Mouse (Mus musculus): ENCODE measurements around the gene Cd4.

Gene Cd4

GRCm38 (mm10) chr6:124887986-124888385 lies at the start of gene Cd4:
Cd4 (minus strand) TSS chr6:124888221.
- DNase-seq, result no peak

DNA sequence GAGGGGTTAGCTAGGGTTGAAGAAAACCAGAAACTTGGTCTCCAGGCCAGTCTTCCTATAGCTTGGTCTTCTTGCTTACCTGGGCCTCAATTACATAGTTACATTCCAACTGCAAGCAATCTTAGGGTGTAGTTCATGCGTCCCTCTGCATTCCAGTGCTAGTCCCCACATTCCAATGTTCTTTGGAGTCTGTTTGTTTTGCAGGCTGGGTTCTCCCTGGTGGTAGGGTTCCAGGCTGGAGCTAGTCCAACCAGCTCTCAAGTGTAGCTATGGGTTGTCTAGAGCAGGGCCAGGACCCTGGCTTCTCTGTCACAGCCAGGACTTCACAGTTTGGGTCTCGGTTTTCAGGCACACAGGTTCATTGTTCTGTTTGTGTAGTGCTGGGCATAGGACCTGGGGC lies 49.5 kb upstream of the Cd4 start:
- no peak for DNase-seq

DNA sequence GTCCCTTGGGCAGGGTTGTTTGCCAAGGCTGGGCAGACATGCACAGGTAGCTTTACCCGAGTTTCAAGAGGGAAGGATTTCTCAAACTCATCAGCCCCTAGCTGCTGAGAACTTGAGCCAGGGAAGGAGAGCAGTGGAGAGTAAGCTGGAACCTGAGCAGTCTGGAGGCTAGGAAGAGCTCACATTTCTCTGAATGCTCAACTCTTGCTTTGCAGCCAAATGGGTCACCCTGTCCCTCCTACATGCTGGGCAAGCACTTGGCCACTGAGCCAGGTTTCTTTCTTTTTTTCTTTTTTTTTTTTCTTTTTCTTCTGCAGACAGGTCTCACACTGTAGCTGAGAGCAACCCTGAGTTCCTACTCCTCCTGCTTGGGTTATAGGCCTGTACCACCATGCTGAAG lies 48.7 kb upstream of the Cd4 start:
- no peak for DNase-seq

- no peak for DNase-seq
Measured at GRCm38 (mm10) chr6:124934670-124935069, 46.6 kb upstream of the Cd4 start.

- no peak for DNase-seq
Measured at GRCm38 (mm10) chr6:124933127-124933526, 45.1 kb upstream of the Cd4 start.

DNA sequence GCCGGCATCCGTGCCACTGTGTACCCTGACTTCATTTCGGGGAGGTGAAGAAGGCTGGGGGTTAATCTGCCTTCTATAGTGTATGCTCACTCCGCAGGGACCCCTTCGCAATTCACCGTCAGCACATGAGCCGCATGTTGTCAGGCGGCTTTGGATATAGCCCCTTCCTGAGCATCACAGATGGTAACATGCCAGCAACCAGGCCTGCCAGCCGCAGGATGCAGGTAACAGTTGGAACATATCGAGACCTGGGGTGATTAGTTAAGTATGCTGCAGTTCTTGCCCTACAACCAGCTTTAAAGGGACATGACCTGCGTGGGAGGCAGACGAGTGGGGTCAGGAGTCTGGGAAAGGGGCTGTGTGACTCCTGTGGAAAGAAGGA lies 44.3 kb upstream of the Cd4 start:
- DNase-seq, result no peak

DNA sequence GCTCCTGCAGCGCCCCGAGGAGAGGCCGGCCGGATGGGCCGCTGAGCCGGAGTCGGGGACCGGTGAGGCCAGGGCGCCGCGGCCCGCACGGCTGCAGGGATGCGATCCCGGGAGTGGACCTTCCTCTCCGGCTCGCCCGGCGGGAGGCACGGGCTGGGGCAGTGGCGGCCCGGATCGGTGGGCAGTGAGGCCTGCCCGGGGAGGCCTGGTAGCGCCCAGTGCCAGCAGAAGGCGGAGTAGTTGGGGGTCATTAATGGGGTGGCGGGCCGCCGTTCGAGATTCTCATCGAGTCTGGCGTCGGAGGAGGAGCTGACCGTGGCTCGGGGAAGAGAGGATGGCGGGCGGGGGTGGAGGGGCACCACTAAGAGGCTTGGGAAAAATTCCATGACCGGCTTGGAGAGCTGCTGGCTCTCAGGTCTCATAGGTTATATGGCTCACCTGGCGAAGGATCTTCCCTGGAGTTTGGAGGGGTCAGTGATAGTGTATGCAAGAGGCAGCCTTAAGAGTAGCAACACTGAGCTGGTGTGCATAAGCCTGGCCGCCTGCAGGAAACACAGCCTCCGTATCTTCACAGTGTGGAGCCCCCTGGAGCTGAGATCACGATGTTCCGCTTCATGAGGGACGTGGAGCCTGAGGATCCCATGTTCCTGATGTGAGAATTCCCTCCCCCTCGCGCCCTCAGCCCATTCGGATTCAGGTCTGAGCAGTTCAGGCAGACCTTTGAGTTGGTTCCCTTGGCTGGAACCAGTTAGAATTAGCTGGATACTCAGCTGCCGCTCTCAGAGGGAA lies 43.7 kb upstream of the Cd4 start:
- peak; percentile 60 for DNase-seq

- DNase-seq, result peak; percentile 99
Measured at GRCm38 (mm10) chr6:124930754-124931524, 42.9 kb upstream of the Cd4 start, which contains the start of gene Mlf2. Mlf2 (plus strand) TSS chr6:124931386.

- DNase-seq, result peak; percentile 62
Measured at GRCm38 (mm10) chr6:124930231-124930630, 42.2 kb upstream of the Cd4 start.

GRCm38 (mm10) chr6:124925941-124926340 lies 37.9 kb upstream of the Cd4 start:
- DNase-seq, result peak; percentile 63

DNA sequence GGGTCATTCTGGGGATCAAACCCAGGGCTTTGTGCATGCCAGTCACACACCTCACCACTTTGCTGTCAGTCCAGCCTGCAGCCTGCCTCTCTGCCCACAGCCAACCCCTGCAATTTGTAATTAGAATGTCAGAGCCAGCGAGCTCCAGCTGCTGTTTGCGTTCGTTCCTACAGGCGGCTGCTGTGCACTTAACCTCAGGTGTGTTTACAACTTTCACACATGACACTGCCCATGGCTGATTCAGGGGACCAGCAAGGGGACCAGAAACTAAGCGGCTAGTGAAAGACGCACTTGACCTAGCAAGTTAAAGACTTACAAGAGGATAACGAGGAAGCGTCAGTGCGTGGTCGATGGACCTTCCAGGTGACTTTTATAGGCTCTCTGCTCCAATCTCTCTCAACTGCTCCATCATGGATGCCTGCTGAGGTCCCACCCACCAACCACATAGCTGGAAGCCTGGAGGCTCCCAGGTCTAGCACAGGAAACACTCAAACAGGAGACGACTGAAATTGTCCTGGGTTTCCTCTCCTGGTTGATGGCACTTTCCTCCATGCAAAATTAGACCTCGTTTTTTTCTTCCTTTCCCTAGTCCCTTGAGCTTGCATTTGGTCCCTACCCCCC lies 37.3 kb upstream of the Cd4 start:
- DNase-seq, result peak; percentile 58

- no peak for DNase-seq
Measured at GRCm38 (mm10) chr6:124921539-124921938, 33.5 kb upstream of the Cd4 start.

DNA sequence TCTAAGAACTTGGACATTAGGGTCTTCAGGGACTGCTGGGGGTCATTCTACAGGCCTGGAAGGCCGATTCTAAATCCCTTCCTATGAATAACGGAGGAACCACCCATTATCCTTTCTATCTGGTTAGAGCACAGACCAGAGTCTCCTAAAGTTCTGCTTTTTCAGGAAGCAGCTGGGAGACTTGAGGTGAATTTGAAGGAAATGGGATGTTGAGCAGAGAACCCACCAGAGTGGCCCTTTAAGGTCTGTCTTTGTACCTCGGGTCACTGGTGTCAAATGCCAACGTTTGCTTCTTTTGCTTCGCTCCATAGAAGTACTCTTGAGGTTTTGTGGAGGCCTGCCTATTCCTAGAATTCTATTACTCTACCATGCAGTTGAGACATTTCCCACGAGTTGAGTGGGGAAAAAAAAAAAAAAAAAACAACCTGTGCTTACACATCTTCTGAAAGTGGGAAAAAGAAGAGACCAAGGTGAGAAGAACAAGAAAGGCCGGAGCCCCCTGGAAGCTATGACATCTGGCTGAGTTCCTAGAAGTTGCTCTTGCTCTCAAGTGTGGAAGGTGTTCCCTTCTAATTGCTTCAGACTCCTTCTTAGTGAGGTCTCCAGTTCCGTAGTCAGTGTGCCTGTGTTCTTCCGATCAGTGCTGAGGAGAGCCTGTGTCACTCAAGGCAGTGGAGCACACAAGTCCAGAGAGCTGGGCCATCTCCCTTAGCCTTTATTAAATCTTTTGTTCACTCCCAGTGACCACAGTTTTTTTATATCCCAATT lies 32.5 kb upstream of the Cd4 start:
- DNase-seq, result no peak

DNA sequence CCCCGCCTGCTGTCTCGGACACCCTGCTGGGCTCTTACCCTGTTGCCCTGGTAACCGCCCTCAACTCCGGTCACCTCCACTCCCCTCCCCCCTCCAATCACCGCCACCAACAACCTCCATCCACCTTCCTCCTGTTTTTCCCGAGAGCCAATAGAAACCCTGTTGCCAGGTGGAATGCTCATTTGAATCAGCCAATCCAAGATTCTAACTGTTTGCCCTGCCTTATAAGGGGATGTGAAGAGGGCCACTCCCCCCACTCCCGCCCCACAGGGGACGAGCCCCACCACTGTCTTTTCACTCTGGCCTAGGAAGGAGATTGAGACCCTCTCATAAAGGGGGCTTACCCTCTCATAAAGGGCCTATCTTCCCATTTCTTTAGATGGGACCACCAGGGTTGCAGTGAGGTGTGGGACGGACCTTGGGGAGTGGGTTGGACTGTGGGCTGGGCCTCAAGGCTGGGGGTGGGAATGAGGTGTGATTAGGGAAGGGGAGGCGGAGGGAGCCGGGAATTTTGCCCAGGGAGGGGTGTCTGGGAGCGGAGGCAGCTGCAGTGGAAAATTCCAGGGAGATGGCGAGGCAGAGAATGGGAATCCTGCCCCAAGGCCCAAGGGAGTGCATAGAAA lies 31.8 kb upstream of the Cd4 start, which contains the start of gene Ptms:
Ptms (minus strand) TSS at position 409 of the 623 bp plus-strand sequence.
- peak; percentile 98 for DNase-seq

GRCm38 (mm10) chr6:124918890-124919627 lies 31.0 kb upstream of the Cd4 start:
- no peak for DNase-seq

DNA sequence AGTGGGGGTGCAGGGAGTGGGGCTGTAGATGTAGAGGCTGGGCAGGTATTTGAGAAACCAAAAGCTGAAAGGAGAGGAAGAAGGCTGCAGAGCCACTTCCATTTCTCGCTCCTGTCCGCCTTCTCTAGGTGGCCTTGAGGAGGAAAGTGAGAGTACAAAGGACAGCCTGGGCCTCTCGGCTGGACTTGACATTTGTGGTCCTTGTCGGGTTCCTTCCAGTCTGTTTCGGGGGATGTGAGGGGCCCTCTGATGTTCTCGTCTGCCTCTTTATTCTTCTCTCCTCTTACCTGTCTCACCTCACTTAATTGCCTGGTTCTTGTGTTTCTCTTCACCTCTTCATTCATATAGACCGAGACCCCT lies 30.3 kb upstream of the Cd4 start:
- no peak for DNase-seq

DNA sequence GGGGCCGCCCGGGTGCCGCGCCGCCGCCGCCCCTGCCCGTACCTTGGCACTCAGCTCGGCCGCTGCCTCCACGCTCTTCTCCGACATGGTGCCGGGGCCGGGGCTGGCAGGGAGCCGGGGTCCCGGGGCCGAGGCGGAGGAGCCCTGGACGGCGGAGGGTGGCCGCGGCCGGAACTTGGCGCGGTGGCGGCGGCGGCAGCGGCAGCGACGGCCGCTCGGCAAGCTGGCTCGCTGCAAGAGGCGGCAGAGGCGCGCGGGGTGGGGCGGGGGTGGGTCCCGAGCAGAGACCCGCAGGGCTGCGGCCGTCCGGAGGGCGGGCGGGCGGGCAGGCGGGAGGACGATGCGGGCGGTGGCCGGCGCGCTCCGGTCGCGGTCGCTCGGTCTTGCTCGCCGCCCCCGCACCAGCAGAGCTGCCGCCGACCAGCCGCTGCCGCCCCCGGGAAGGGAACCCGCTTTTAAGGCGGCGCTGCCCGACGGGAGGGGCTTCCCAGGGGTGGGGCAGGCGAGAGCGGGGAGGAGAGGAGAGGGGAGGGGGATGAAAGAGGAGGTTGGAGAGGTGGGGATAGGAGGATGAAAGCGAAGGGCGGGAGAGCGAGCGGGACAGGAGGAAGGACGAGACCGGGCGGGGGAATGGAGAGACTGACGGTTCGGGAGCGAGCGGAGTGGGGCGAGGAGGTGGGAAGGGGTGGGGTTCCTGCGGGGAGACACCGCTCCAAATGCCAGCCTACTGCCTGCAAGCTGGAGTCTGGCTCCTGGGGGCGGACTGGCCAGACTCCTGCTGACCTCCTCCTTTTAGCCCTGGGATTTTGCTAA lies 29.7 kb upstream of the Cd4 start:
- DNase-seq, result peak; percentile 95

GRCm38 (mm10) chr6:124916695-124917517 lies 28.9 kb upstream of the Cd4 start:
- DNase-seq, result peak; percentile 95

DNA sequence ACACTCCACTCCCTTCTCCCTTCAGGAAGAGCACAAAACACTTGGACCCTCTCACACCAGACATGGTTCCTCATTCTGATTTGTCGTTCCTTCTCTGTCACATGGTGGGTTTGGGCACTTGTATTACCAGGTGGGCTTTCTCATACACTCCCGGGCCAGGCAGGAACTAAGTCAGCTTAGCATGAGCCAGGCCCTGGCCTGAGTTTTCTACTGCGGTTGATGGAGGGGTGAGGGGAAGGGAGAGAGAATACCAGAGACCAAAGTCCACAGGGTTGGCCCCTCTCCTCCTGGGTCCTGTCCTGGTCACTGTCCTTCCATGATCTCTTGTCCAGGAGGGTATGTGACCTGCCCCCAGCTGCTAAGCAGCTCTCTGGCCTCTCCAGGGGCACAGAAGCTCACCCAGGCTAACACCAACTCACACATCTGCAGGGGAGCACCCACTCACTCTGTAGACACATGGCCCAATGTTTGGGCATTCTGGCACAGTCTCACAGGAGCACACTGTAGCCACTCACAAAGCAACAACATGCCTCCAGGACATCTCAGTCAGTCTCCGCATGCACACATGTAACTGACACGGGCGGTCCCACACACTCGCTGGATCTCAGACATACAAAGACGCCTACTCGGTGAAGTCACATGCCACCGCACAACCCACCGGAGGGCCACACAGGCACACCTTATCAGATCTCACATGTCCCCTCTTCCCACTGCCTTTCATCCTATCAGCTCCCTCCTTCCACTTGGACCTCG lies 28.1 kb upstream of the Cd4 start:
- peak; percentile 70 for DNase-seq

All from kidney, postnatal 14 days (tissue).